Mouse (Mus musculus) heart, adult 2 months (tissue): ENCODE results near the gene Cdkn2b. TPM values are rescaled to one million over a fixed set of nuclear protein-coding genes. Genes with fewer than 3 reads are reported as not detected.

Experiments used
- DNase-seq, 2 experiments: peaks; one replicate each; pipeline ENCODE4 v3.0.0; 2021
- H3K27ac ChIP-seq: fragments of 200-600 bp; 2 replicates; pipeline ENCODE4 v1.8.1; 2022
- H3K27me3 ChIP-seq: fragments of 200-500 bp; 2 replicates; pipeline ENCODE4 v1.6.1; 2012; ENCODE audit warnings: mild to moderate bottlenecking, low read length, inconsistent platforms, mixed read lengths; ENCODE audit not compliant: control insufficient read depth, insufficient read depth
- H3K36me3 ChIP-seq: fragments of 200-500 bp; 2 replicates; pipeline ENCODE4 v1.6.1; 2012; ENCODE audit warnings: low read length, inconsistent platforms; ENCODE audit not compliant: control insufficient read depth, insufficient read depth
- H3K4me1 ChIP-seq: fragments of 200-500 bp; 2 replicates; pipeline ENCODE4 v1.6.1; 2011; ENCODE audit warnings: low read length; ENCODE audit not compliant: control insufficient read depth, insufficient read depth
- H3K4me3 ChIP-seq: fragments of 200-600 bp; 2 replicates; pipeline ENCODE4 v1.8.1; 2022
- H3K79me2 ChIP-seq: fragments of 200-500 bp; replicated peaks from 2 replicates; pipeline ENCODE4 v1.6.1; 2012; ENCODE audit warnings: mild to moderate bottlenecking, inconsistent platforms, low read length, moderate library complexity, mixed read lengths; ENCODE audit not compliant: control insufficient read depth, insufficient read depth
- H3K9ac ChIP-seq: fragments of 200-500 bp; 2 replicates; pipeline ENCODE4 v1.6.1; 2012; ENCODE audit warnings: low read depth, mild to moderate bottlenecking, control low read depth, inconsistent platforms, low read length, mixed read lengths
- CTCF ChIP-seq: fragments of 200-600 bp; IDR thresholded peaks from 2 replicates; pipeline ENCODE4 v1.8.1; 2022; ENCODE audit warnings: antibody characterized with exemption, mild to moderate bottlenecking, moderate library complexity
- EP300 ChIP-seq: fragments of 200-500 bp; IDR thresholded peaks from 2 replicates; pipeline ENCODE4 v1.6.1; 2011; ENCODE audit warnings: low read depth, low read length, control low read depth; ENCODE audit not compliant: insufficient read depth
- POLR2A ChIP-seq: fragments of 200-500 bp; IDR thresholded peaks from 2 replicates; pipeline ENCODE4 v1.6.1; 2011; ENCODE audit warnings: mild to moderate bottlenecking, low read depth, low read length, control low read depth; ENCODE audit not compliant: insufficient read depth
- WGBS: fragments of 180-500 bp; shearing (Covaris S2); methylation state at CpG from one replicate; pipeline ENCODE4 v1.1.7; 2018; 5-methylcytosine and 5-hydroxymethylcytosine counted together
- intact Hi-C: fragments of 180-260 bp; cut with DNase I; formaldehyde crosslinking; loops from one replicate; pipeline ENCODE4 v1.15.1; 2025
- long read RNA-seq: library from polyadenylated mRNA; stranded (forward); transcript quantifications from one replicate; pipeline ENCODE4 v2.0.0, GENCODE M21; 2021
- polyA plus RNA-seq: library from polyadenylated mRNA; depleted of rRNA; stranded (reverse); fragments of >200 nt; gene quantifications from 2 replicates; pipeline ENCODE4 v1.2.3, GENCODE M21; 2012; rRNA removed
- total RNA-seq, 2 experiments: library from RNA; stranded (reverse); gene quantifications; 2 replicates each; pipeline ENCODE4 v1.2.3; 2021

The Cdkn2b gene
- total RNA-seq (under 1 TPM; 0.39 to 0.59 TPM), polyA plus RNA-seq (0.53 and 0.94 TPM in 2 replicates)
- long read RNA-seq, partial matches to known transcripts, result 0 of 1 reads
- long read RNA-seq, other reads (novel, unspliced or antisense), result 0 of 1 reads

DNA sequence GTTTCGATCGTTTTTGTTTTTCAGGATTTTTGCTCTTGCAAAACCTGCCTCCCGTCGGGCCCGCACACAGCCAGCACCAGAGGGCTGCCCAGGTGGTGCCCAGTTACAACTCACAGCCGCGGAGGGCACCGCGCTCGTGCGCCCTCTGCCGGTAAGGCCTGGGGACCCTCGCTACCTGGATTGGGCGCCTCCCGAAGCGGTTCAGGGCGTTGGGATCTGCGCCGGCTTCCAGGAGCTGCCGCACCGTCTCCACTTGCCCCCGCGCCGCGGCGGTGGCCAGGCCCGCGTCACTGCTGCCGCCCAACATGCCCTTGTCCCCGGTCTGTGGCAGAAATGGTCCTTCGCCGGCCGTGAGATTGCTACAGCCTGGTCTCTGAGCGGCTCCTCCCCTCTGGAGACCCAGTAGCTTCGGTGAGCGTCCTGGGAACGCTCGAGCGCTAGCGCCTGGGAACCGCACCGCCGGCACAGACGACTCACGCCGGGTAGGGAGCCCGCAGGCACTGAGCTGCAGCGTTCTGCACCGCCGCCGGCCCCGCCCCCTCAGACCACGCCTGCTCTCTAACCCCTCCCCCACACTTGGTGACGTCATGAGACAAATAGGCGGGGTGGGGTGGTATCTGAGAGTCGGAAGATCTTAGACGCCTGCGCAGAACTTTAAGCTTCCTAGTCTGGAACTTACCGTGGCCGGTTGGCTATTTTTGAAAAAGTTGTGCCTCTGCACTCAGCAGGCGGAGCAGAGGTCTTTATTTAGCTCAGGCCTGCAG, at the start of gene Cdkn2b:
Gene Cdkn2b, minus strand, starts transcription at position 549 of the 764 bp plus-strand sequence.
- H3K4me3 ChIP-seq, result peak within 1 kb of the TSS; percentile 69
- no peaks in the 10 kb centered on the region for H3K4me1 ChIP-seq
- no peaks in the 10 kb centered on the region for H3K79me2 ChIP-seq
- intact Hi-C loops, result loop anchor here (1.0 kb wide), 1 partner anchor 44 kb away; no protein-coding TSS in a partner anchor
- peaks cover 8% of the 10 kb centered on the region for H3K27me3 ChIP-seq
- peak within 1 kb of the TSS; percentile 62 for H3K9ac ChIP-seq
- DNase-seq, result peak; percentile 93 to 97
- no peaks in the 10 kb centered on the region for H3K36me3 ChIP-seq
- 0 out of 2 replicates have a peak, but pooled peaks have one; percentile 29 for TF ChIP-seq EP300
- peak; percentile 90 for TF ChIP-seq CTCF
- peak; percentile 69 for TF ChIP-seq POLR2A
- H3K27ac ChIP-seq, result peak within 1 kb of the TSS; percentile 68
- WGBS, result under 1% methylated on average over 61 of the region's 61 CpGs

DNA sequence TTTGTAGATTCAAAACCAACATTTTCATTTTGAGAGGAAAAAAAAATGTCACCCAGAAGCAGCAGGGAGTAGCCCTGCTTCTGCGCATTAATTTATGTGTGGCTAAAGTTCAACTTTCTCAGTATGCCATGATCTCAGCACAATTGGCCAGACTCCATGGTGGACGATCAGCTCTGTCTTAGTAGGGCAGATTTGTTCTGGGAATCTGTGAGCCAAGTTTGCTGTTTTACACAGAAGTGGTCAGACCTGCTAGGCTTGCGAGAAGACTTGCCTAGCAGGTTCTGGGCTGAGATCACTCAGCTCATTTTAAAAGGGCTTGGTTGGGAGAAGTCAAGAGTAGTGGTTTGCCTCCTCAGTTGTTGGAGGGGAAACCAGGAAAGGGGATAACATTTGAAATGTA, 49.5 kb upstream of the Cdkn2b start:
- intact Hi-C loops, result no loop called here
- TF ChIP-seq POLR2A (no peak), EP300 (no peak), CTCF (no peak)
- Histone ChIP-seq H3K79me2 (no peaks in the 10 kb centered on the region), H3K27me3 (no peaks in the 10 kb centered on the region), H3K36me3 (no peaks in the 10 kb centered on the region), H3K9ac (no peak overlapping the region), H3K4me3 (no peak overlapping the region), H3K4me1 (no peaks in the 10 kb centered on the region), H3K27ac (no peak overlapping the region)
- WGBS, result 69% methylated on average over 3 of the region's 3 CpGs
- no peak for DNase-seq

DNA sequence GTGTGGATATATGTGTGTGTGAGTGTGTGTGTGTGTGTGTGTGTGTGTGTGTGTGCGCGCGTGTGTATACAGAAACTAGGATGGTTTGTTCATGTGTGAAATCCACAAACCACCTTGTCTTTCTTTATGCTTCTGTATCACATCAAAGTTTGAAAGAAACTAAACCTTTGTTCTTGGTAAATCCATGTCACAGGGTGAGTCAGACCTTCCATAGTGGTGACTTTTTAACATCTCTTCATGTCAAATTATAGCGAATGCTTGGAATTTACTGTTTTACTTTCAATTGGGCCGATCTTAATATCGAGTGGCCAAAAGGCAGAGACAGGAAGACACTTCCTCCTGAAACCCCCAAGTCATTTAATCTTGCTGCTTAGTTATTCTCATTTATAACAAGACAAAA, 48.7 kb upstream of the Cdkn2b start:
- Histone ChIP-seq H3K4me3 (no peak overlapping the region), H3K9ac (no peak overlapping the region), H3K79me2 (no peaks in the 10 kb centered on the region), H3K27ac (no peak overlapping the region), H3K36me3 (no peaks in the 10 kb centered on the region), H3K4me1 (no peaks in the 10 kb centered on the region), H3K27me3 (no peaks in the 10 kb centered on the region)
- intact Hi-C loops, result no loop called here
- DNase-seq, result no peak
- WGBS, result 79% methylated on average over 6 of the region's 6 CpGs
- TF ChIP-seq CTCF (no peak), POLR2A (no peak), EP300 (no peak)

DNA sequence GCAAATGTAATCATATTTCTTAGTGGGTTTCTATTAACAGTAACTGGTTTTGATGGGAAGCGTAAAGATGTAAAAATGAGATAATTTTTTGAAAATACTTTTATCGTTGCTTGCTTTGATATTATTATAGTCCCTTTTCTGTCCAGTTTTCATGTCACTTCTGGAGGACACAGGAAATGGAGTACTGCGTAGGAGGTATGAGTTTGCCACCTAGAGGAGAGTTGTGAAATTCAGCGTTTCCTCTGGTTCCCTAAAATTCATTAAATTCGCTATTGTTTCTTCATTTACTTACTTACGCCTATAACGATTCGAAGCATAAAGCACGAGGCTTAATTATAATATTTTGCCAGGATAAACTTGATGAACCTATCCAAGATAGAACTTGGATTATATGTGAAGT, 43.1 kb upstream of the Cdkn2b start:
- no peaks in the 10 kb centered on the region for H3K36me3 ChIP-seq
- H3K79me2 ChIP-seq, result no peaks in the 10 kb centered on the region
- no peak for DNase-seq
- intact Hi-C loops, result loop anchor here (1.0 kb wide), 1 partner anchor 44 kb away; no protein-coding TSS in a partner anchor
- no peak overlapping the region for H3K4me3 ChIP-seq
- no peaks in the 10 kb centered on the region for H3K4me1 ChIP-seq
- H3K27ac ChIP-seq, result no peak overlapping the region
- H3K27me3 ChIP-seq, result no peaks in the 10 kb centered on the region
- WGBS, result 30% methylated on average over 9 of the region's 9 CpGs
- no peak overlapping the region for H3K9ac ChIP-seq
- TF ChIP-seq POLR2A, result no peak
- TF ChIP-seq EP300, result no peak
- peak; percentile 68 for TF ChIP-seq CTCF

DNA sequence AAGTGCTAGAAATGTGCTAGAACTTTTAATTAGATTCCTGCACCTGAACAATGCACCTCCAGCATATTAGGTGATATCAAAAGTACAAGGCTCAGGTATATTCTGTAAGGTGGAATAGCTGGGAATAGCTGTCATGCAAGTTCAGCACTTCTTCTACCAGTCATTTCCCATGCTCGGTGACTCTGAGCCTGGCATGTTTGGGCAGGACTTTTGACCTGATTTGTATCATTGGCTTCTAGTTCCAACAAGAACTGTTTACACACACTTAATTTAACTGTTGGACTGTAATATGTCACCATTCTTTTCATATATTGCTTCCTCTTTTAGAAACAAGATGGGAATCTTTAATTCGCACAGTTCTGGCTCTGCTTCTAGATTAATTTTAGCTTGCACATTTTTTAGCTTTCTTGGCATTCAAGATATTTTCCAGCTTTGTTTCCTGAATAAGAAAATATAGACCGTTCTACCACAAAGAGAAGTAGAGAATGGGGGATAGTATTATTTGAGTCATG, 42.3 kb upstream of the Cdkn2b start:
- 69% methylated on average over 3 of the region's 3 CpGs for WGBS
- no peak for TF ChIP-seq EP300
- no peak for TF ChIP-seq CTCF
- TF ChIP-seq POLR2A, result no peak
- H3K79me2 ChIP-seq, result no peaks in the 10 kb centered on the region
- H3K27me3 ChIP-seq, result no peaks in the 10 kb centered on the region
- H3K9ac ChIP-seq, result no peak overlapping the region
- no peak overlapping the region for H3K4me3 ChIP-seq
- H3K36me3 ChIP-seq, result no peaks in the 10 kb centered on the region
- H3K4me1 ChIP-seq, result no peaks in the 10 kb centered on the region
- intact Hi-C loops, result no loop called here
- no peak for DNase-seq
- no peak overlapping the region for H3K27ac ChIP-seq

DNA sequence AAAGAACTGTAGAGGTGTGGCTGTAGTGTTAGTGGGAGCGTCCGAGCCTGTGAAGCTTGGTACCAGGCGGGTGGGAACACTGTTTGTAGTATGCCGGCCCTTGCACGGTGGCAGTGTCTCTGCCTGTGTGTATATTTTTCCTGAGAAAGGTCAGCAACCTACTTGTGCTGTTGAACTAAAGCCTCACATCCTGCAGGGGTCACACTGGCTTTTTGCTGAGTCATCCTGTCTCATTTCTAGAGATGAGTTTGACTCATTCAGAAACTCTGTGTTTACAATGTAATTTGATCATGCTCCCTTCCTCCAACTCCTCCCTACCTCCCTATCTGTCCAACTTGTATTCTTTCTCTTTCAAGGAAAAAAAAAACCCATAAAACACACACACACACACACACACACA, 40.6 kb upstream of the Cdkn2b start:
- intact Hi-C loops, result no loop called here
- H3K79me2 ChIP-seq, result no peaks in the 10 kb centered on the region
- H3K4me3 ChIP-seq, result no peak overlapping the region
- 38% methylated on average over 5 of the region's 5 CpGs for WGBS
- TF ChIP-seq EP300 (no peak), CTCF (no peak), POLR2A (no peak)
- H3K4me1 ChIP-seq, result no peaks in the 10 kb centered on the region
- H3K9ac ChIP-seq, result no peak overlapping the region
- H3K36me3 ChIP-seq, result no peaks in the 10 kb centered on the region
- no peak overlapping the region for H3K27ac ChIP-seq
- no peak for DNase-seq
- no peaks in the 10 kb centered on the region for H3K27me3 ChIP-seq
